Mouse (Mus musculus) splenic B cell, adult 2 months (primary cell): Measurements from ENCODE around the gene Gm17078.
"Not testable (repeated sequence)": the region's sequence is repeated elsewhere in the genome, so short reads cannot be mapped to it uniquely, and the experiment has no call there.

Experiments used
- DNase-seq: peaks from one replicate; pipeline ENCODE4 v3.0.0-alpha.2; 2011; ENCODE audit warnings: low read depth, low spot score
- H3K27me3 ChIP-seq: 2 replicates; pipeline ENCODE4 v1.6.1; 2012; ENCODE audit warnings: mild to moderate bottlenecking, low read length, moderate library complexity, mixed read lengths; ENCODE audit not compliant: control insufficient read depth, poor library complexity, insufficient read depth, severe bottlenecking
- H3K36me3 ChIP-seq: 2 replicates; pipeline ENCODE4 v1.6.1; 2012; ENCODE audit warnings: mild to moderate bottlenecking, low read length, moderate library complexity, mixed read lengths; ENCODE audit not compliant: control insufficient read depth, poor library complexity, insufficient read depth, severe bottlenecking

The Gm17078 gene

DNA sequence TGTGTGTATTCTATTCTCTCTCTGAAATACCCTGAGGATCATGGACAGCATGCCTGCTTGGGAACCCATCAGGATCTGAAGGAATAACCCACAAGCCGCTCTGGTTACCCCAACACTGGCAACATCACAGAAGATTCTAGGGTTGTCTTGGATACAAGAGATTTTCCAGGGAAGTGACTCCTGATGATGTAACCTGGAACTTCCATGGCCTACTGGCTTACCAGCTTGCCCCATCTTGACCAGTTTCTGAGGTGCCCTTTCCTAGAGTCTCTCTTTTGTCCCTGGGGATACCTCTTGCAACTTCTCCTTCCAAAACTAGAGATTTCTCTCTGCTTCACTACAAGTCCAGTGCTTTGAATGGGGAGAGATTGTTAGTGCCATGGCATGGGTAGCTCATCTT lies at the start of gene Gm17078:
Gene Gm17078, minus strand, starts transcription at position 101 of the 400 bp plus-strand sequence.
- Histone ChIP-seq H3K27me3 (no peaks in the 10 kb centered on the region), H3K36me3 (no peaks in the 10 kb centered on the region)
- DNase-seq = no peak

DNA sequence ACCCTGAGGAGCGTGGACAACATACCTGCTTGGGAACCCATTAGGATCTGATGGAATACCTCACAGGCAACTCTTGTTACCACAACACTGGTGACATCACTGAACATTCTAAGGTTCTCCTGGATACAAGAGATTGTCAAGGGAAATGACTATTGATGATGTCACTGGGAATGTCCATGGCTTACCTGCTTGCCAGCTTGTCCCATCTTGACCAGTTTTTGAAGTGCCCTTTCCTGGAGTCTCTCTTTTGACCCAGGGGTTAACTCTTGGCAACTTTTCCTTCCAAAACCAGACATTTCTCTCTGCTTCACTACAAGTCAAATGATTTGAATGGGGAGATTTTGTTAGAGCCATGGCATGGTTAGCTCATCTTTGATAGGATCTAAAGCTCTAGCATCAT lies 24.5 kb upstream of the Gm17078 start, which contains the start of gene Gm4181:
Gene Gm4181, minus strand, starts transcription at position 101 of the 400 bp plus-strand sequence.
- not testable (repeated sequence) for DNase-seq, H3K27me3 ChIP-seq, H3K36me3 ChIP-seq

DNA sequence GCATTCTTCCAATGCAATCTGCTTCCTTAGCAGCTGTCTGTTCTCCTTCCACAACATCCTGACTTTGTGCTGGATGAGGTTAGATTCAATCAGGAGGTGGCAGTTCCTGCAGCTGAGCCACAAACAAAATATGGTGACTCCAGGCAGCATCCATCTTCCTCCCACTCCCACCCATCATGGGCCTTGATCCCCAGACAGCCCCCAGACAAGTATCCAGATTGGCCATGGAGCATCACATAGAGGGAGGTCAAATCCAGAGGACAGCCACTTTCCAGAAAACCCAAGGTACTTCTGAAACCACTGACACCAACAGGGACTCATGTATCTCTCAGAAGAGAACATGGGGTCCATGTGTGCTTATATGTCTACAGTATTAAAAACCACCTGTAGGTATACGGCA lies 21.3 kb upstream of the Gm17078 start:
- not testable (repeated sequence) for DNase-seq, H3K27me3 ChIP-seq, H3K36me3 ChIP-seq

DNA sequence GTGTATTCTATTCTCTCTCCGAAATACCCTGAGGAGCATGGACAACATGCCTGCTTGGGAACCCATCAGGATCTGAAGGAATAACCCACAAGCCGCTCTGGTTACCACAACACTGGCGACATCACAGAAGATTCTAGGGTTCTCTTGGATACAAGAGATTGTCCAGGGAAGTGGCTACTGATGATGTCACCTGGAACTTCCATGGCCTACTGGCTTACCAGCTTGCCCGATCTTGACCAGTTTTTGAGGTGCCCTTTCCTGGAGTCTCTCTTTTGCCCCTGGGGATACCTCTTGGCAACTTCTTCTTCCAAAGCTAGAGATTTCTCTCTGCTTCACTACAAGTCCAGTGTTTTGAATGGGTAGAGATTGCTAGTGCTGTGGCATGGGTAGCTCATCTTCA lies 19.1 kb downstream of the Gm17078 start, which contains the start of gene Gm17174:
Gene Gm17174, minus strand, starts transcription at position 101 of the 400 bp plus-strand sequence.
- H3K27me3 ChIP-seq, H3K36me3 ChIP-seq, DNase-seq: not testable (repeated sequence)

DNA sequence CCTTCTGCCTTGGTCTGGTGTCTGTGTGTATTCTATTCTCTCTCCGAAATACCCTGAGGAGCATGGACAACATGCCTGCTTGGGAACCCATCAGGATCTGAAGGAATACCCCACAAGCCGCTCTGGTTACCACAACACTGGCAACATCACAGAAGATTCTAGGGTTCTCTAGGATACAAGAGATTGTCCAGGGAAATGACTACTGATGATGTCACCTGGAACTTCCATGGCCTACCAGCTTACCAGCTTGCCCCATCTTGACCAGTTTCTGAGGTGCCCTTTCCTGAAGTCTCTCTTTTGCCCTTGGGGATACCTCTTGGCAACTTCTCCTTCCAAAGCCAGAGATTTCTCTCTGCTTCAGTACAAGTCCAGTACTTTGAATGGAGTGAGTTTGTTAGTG lies 37.1 kb downstream of the Gm17078 start, which contains the start of gene Gm17175:
Gene Gm17175, minus strand, starts transcription at position 101 of the 400 bp plus-strand sequence.
- not testable (repeated sequence) for H3K36me3 ChIP-seq, DNase-seq, H3K27me3 ChIP-seq
